Mouse (Mus musculus) monocyte, adult 5-6 weeks (primary cell): Measurements from ENCODE around the gene Nhlrc2. TPM values are rescaled to one million over a fixed set of nuclear protein-coding genes. Genes with fewer than 3 reads are reported as not detected.
"Not testable (repeated sequence)": the region's sequence is repeated elsewhere in the genome, so short reads cannot be mapped to it uniquely, and the experiment has no call there.

Experiments used
- ATAC-seq: fragments of 153-309, 156-312 bp; replicated peaks from 2 replicates; pipeline ENCODE4 v1.8.0; 2017; ENCODE audit warnings: mild to moderate bottlenecking; ENCODE audit not compliant: low TSS enrichment, insufficient number of reproducible peaks, severe bottlenecking, poor library complexity, low FRiP score
- total RNA-seq: library from RNA; stranded (forward); fragments of 200-1000, 200-491, 200-594 nt; gene quantifications from 3 replicates; pipeline ENCODE4 v1.2.3, GENCODE M21; 2017

The Nhlrc2 gene
- 20.5 to 39.8 TPM (median 25.3 TPM) in 3 replicates for total RNA-seq

DNA sequence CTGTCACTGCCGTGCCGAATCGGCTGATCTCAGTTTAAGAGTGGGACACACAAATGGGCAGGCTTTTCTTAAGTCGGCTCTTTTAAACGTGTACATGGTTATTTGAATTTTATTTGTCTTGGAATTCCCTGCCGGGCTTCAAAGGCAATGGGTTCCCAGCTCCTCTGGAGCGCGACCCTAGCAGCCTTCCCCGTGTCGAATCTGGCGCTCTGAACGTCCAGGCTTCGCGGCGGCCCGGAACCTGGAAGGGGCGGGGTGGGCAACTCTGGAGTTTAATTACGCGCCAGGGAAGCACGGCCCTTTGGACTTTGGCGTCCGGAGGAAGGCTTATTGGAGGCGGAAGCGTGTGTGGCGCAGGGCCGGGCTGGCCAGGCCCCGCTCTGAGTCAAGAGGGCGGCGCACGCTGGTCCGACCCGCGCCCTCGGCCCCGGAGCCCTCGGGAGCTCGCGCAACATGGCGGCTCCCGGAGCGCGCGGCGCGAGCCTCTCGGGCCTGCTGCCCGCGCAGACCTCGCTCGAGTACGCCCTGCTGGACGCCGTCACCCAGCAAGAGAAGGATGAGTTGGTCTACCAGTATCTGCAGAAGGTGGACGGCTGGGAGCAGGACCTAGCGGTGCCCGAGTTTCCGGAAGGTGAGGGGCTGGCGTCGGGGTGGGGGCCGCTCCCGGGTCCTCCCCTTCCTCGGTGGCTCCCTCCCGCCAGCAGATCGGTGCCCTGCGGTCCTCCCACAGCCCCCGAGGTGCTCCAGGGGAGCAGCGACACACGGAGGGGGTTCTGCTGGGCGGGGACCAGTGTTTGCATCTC, at the start of gene Nhlrc2:
TSS of gene Nhlrc2 (plus strand) at position 32 of the 803 bp plus-strand sequence.
- ATAC-seq = peak; percentile 90

DNA sequence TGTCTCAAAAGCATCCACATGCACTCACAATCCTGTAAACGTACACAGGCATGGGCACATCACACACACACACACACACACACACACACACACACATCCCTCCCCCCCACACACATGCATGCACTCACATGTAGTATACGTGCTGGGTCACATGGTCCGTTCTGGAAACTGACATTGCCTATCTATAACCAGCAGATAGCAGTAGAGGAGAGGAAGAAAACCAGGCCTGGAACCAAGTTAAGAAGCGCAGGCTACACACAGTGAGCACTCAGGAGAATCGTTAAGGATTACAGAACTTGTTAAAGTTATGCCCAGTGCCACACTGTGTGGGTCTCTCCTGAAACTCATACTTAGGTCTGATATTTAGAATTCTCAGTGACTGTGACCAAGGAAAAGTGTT, 45.0 kb upstream of the Nhlrc2 start:
- ATAC-seq = not testable (repeated sequence)

DNA sequence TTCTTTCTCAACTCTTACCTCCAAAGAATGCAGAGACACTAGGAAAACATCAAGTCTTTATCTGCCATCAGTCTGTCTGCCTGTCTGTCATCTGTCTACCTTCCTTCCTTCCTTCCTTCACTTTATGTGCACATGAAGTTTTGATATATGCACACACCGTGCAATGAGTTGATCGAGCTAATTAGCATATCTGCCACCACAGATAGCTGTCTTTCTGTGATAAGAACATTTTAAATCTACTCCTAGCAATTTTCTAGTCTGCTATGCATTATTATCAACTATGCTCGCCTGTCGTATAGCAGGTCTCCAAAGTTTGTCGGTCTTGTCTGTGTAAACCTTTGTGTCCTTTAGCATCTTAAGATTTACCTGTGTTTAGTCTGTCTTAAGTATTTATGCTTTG, 44.5 kb upstream of the Nhlrc2 start:
- ATAC-seq = not testable (repeated sequence)

GRCm38 (mm10) chr19:56511207-56511606, 36.9 kb upstream of the Nhlrc2 start:
- not testable (repeated sequence) for ATAC-seq

- not testable (repeated sequence) for ATAC-seq
These were observed 34.5 kb upstream of the Nhlrc2 start for GRCm38 (mm10) chr19:56513527-56513926.

DNA sequence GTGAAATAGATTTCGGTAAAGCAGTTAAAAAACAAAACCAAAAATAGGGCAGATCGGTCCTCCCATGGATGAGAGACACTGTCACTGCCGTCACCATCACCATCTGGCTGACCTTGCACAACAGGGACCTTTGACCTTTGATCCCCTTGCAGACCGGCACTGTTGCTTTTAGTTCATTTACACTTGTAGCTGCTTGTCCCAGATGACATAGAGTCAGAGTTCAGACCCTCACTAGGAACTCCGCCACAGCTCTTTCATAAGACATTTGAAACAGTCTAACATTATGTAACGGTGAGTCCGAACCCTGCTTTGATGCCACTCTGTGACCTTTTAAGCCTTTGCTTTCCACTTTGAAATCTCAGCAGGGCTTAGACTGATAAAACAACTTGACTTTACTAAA, 28.7 kb upstream of the Nhlrc2 start:
- not testable (repeated sequence) for ATAC-seq

- peak; percentile 55; the same call in 1 of the 2 replicates for ATAC-seq
These were observed 17.5 kb upstream of the Nhlrc2 start for GRCm38 (mm10) chr19:56530529-56530928.

DNA sequence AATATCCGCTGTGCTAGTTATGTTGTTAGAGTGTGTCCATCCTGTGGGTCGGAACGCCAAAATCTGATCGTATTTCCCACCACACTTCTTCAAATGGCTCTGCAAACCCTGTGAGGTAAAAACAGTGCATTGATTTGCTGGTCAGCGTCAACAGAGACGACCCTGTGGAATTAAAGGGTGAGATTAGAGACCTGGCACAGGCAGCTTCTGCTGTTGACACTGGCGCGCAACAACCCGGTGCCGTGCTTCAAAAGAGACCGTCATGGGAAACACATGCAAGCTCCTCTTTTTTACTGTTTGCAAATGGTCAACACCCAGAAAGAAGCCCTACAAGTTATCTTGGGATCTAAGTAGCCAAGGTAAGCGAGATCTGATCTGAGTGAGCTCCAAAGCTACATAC, 16.8 kb upstream of the Nhlrc2 start:
- ATAC-seq = no peak

DNA sequence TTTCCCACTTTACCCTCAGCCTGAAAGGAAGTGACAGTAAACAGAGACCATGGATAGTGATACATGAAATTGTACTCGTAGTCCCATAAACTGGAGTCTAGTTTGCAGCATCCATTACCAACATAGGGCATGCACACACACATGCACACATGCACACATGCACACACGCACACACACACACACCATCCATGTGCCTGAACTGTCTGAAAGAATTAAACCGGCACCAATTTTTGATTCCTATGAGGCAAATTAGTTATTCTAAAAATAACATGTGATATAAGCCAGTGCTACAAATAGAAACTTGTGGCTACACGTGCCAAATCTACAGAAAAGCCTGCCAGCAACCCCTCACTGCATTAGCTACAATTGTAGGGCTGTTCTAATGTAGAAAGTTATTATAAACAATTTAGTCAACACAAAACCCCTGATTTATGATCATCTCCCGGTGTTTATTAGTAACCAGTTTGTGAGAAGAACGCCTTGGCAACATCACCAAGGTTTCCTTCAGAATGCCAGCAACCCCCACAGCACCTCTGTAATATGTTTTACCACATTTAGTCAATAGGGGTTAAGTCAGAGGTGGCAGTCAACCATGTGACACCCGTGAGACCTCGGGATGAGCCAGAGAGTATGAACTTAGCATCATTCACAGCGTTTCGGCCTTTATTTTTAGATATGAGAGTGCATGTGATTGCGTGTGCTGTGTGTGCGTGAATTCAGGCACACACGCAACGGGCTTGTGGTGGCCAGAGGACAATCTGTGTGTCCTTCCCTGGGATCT, 14.6 kb upstream of the Nhlrc2 start:
- ATAC-seq = no peak

- no peak for ATAC-seq
These were observed 13.7 kb upstream of the Nhlrc2 start for GRCm38 (mm10) chr19:56534337-56534736.

GRCm38 (mm10) chr19:56535064-56535463, 13.0 kb upstream of the Nhlrc2 start:
- ATAC-seq = peak; percentile 51; the same call in 1 of the 2 replicates

GRCm38 (mm10) chr19:56535765-56536164, 12.3 kb upstream of the Nhlrc2 start:
- peak; percentile 85 for ATAC-seq

DNA sequence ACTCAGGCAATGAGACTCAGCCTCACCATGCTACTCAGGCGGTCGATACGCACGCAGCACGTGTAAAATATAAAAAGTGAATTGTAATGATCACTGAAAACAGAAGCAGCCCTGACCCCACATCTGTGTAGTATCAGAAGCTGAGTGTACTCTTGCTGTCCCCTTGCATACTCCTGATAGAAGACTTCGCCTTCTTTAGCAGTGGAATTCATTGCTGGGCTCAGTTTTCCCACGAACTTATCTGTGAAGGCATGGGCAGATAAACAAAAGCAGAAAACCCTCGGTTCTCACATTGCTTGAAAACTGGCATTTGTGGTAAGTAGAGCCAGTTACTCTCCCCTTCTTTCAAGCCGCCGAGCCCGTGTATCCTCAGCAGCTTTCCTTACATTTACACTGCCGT, 4.7 kb upstream of the Nhlrc2 start:
- ATAC-seq = no peak

DNA sequence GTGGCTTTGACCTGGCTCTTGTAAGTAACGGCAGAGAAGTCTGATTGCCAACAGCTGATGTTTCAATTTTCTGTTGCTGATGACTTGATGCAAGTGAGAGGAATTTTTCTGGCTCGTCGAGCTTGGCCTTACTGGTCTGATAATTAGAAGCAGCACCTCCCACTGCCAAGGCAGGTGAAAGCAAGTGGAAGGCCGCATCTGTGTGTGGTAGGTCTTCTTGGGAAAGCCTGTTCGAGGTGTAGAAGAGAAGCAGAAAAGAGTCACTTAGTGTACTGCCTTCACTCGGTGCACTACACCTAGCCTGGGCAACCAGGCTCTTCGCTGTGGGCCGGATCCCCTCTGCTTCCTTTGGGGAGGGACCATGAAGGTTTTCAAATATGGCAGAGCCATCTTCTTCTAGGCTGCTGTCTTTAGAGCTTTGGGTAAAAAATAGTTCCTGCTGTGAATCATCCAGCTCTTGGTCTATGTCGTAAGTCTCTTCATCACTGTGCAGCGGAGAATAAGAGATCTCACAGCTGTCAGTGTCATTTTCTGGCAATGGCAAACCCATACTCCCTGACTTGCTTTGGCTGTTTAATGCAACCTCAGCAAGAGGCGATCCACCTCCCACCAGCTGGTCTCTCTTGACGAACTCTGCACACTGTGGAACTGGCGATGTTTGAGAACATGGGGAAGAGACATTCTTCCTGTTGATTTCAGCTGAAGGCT, 3.2 kb upstream of the Nhlrc2 start:
- no peak for ATAC-seq

DNA sequence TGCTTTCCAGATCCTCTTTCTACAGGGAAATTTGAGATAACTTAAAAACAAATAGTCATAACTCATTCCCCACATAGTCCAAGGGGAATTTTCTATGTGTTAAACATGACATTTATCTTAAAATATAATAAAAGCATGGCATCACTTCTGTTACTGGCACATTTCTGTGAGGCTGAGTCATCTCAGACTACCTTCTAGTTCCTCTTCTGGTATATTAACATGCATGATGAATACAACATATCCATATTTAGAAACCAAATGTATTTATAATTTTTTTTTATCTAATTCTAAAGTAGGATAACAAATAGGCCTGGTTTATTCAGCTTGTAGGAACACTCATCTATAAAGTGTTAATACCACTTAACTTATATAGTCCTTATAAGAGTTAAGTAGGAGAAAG, 2.0 kb upstream of the Nhlrc2 start:
- ATAC-seq = no peak

DNA sequence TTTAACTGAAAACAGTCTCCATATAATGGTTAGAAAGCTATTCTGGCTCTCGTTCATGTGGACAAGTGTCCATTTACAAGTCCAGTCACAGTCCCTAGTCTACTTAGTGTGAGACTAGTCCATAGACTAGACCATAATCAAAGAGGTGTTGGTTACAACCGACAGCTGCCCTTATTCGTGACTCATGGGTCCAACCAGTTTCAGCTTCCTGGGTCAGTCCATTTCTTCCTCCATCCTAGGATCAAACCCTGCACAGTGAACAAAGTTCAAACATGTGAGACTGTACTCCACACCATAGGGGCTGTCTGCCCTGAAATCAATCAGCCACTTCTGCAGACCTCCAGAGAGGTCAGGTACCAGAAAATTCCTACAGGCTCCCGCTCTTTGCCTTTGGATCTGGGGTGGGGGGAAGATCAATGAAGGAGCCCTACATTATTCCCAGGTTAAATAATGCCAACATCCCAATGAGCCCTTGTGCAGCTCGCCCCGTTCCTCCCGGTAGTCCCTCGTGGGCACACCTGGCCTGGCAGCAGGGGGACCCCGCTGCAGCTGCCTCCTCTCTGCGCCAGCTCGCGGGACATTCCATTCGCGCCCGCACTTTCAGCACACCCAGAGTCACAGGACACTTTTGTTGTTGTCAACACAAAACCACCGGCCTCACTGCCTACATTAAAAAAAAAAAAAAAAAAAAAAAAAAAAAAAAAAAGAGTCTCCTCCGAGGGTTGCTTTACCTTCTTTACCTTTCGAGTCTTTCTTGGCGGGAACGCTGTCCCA, 418 bp upstream of the Nhlrc2 start, which contains the start of gene Dclre1a:
TSS of gene Dclre1a (minus strand) at position 767 of the 774 bp plus-strand sequence.
- ATAC-seq = peak; percentile 47; the same call in 1 of the 2 replicates

GRCm38 (mm10) chr19:56549033-56549680, 1.1 kb downstream of the Nhlrc2 start:
- no peak for ATAC-seq

DNA sequence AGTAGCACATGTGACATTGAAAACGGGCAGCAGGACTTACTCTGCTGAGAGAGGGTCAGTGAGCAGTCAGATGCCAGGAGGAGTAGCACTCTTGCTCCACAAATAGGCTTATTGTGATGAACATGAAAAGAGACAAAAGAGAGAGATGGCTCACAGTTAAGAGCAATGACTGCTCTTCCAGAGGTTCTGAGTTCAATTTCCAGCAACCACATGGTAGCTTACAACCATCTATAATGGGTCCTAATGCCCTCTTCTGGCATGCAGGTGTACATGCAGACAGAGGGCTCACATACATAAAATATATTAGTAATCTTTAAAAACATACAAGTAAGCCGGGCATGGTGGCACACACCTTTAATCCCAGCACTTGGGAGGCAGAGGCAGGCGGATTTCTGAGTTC, 5.1 kb downstream of the Nhlrc2 start:
- no peak for ATAC-seq
